Mouse (Mus musculus) cerebellum, postnatal 10 days (tissue): Measurements from ENCODE around the gene Cypt4.
"Not testable (repeated sequence)": the region's sequence is repeated elsewhere in the genome, so short reads cannot be mapped to it uniquely, and the experiment has no call there.

ENCODE experiments used
- DNase-seq, 2 experiments: peaks; one replicate each; pipeline ENCODE4 v3.0.0; 2021; ENCODE audit warnings: mixed read lengths in 2 of 2

Cypt4 gene

DNA sequence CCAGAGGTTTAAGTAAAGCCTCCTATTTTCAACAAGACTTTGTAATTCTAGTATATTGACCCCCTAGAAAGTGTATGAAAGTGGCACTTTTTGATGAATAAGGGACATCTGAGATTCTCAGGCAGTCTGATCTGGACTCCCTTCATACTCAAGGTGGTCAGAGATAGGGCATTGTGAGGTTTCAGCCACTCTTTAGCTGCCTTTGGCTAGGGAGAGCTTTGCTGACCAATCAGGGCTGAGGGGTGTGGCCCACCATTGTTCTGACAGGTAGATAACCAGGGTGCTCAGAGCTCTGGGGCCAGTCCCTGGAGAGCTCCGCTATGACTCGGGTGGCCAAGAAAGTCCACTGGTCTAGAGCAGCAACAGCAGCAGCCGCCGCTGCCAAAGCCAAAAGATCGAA, at the start of gene Cypt4:
Gene Cypt4, plus strand, starts transcription at position 301 of the 400 bp plus-strand sequence.
- DNase-seq, result no peak

DNA sequence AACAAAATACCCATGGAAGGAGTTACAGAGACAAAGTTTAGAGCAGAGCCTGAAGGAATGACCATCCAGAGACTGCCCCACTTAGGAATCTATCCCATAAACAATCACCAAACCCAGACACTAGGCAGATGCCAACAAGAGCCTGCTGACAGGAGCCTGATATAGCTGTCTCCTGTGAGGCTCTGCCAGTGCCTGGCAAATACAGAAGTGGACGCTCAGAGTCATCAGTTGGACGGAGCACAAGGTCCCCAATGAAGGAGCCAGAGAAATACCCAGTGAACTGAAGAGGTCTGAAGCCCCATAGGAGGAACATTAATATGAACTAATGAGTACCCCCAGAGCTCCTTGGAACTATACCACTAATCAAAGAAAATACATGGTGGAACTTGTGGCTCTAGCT, 12.3 kb downstream of the Cypt4 start:
- not testable (repeated sequence) for DNase-seq
